Mouse (Mus musculus) thymus, adult 2 months (tissue): Measurements from ENCODE around the gene Sipa1l1.

Experiments used
- CTCF ChIP-seq: fragments of 200-500 bp; IDR thresholded peaks from 2 replicates; pipeline ENCODE4 v1.5.1; 2012; ENCODE audit warnings: mild to moderate bottlenecking, control low read depth, low read length, moderate library complexity, borderline replicate concordance; ENCODE audit not compliant: control insufficient read depth, poor library complexity, insufficient read depth; ENCODE audit errors: extremely low read depth
- POLR2A ChIP-seq: fragments of 200-500 bp; IDR thresholded peaks from 2 replicates; pipeline ENCODE4 v1.6.1; 2012; ENCODE audit warnings: mild to moderate bottlenecking, low read length, control low read depth, moderate library complexity; ENCODE audit not compliant: control insufficient read depth, poor library complexity, insufficient read depth; ENCODE audit errors: extremely low read depth

- TF ChIP-seq CTCF (no peak), POLR2A (no peak)
These were observed 43.9 kb downstream of the Sipa1l1 start for GRCm38 (mm10) chr12:82213056-82213455.
